Mouse (Mus musculus): ENCODE results near the gene Slco1c1. TPM values are rescaled to one million over a fixed set of nuclear protein-coding genes. Genes with fewer than 3 reads are reported as not detected.
"Not testable (repeated sequence)": the region's sequence is repeated elsewhere in the genome, so short reads cannot be mapped to it uniquely, and the experiment has no call there.

The Slco1c1 gene
- total RNA-seq, 1 experiment from 2014 or later, result not detected

DNA sequence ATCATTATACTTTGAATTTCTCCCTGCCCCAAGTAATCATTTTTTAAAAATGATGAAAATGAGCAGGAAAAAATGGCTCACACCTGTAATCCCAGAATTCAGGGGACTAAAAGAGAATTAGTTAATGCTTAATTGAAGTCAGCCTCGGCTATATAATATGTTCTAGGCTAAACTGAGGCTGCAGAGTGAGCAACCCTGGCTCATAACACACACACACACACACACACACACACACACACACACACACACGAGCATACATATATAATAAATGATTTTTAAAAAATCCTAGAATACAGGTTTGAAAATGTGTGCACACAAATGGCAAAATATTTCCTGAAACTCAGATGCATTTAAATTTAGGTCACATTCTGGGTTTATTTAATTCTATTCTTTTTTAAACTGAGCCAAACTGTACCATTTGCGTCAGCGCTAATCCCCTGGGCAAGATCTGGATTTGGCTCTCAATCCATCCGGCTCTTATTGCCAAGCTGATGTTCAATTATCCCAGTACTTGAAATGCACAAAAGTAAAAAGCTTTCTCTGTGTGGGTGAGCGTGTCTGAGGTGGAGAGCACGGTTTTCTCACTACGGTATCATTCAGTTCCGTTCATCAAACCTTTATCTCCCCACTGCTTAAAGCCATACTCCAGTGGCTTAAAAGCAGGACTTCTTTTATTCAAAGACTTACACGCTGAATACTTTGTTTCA lies 43.8 kb downstream of the Slco1c1 start:
- ATAC-seq (replicated peaks in 1 of 2; ENCODE audit: insufficient read depth in 1 of 2, low FRiP score in 2 of 2, low TSS enrichment in 1 of 2, low read depth in 1 of 2, poor library complexity in 2 of 2, severe bottlenecking in 2 of 2), result no peak

DNA sequence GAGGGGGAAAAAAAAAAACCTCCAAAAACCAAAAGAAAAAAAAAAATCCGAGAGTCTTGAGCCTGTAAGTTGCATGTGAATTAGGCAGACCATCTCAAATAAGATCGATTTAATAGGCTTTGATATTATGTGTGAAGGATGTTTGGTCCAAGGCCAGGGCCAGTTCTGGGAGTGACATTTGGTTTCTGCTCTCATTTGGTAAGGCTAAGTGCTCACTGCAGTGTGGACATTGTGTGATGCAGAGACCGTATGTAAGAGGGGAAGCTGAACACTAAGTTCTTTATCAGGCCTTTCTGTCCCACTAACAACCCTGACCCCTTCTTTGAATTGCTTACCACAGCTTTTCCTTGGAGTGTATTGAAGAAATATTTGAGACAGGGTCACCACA lies 44.4 kb downstream of the Slco1c1 start:
- ATAC-seq (replicated peaks in 1 of 2; ENCODE audit: insufficient read depth in 1 of 2, low FRiP score in 2 of 2, low TSS enrichment in 1 of 2, low read depth in 1 of 2, poor library complexity in 2 of 2, severe bottlenecking in 2 of 2), result no peak

DNA sequence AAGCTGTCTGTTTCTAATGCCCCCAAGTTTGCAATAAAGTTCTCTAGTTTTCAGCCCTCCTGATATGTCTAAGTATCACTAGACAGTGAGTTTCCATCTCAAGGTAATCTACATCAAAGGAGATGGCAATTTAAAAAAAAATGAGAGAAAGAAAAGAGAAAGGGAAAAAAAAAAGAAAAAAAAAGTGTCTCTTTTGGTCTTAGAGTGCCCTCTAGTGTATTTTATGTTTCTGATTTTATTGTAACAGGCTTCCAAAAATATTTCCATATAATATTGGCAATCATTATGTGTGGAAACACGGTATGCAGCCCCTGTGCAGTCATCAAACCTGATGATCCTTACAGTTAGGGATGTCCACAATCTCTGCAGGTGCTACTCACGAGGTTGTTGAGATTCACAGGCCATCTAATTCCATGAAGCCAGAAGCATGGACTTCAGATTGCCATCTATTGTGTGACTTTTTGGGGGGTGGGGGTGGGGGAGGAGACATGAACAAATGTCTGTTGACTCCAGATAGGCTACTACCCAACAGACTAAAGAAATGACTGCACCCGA lies 52.6 kb downstream of the Slco1c1 start:
- no peak for ATAC-seq (replicated peaks in 1 of 2; ENCODE audit: insufficient read depth in 1 of 2, low FRiP score in 2 of 2, low TSS enrichment in 1 of 2, low read depth in 1 of 2, poor library complexity in 2 of 2, severe bottlenecking in 2 of 2)

DNA sequence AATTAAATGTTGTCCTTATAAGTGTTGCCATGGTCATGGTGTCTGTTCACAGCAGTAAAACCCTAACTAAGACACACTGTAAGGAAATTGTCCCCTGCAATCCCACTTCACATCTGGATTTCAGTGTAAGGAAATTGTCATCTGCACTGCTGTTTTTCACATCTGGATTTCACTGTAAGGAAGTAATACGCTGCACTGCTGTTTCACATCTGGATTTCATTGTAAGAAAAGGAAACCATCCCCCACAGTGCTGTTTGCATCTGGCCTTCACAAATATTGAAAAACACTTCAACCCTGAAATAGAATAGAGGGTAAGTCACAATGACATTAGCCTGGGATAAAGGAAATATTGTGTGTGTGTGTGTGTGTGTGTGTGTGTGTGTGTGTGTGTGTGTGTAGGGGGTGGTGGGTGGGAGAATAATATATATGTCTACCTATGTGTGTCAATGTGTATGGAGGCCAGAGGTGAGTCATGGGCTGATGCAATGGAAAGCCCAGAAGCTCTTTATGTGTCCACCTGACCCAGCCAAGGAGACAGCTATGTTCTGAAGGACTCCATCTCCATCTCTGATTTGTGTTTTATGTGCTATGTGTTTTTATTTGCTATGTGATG lies 60.7 kb downstream of the Slco1c1 start:
- ATAC-seq (replicated peaks in 1 of 2; ENCODE audit: insufficient read depth in 1 of 2, low FRiP score in 2 of 2, low TSS enrichment in 1 of 2, low read depth in 1 of 2, poor library complexity in 2 of 2, severe bottlenecking in 2 of 2), result no peak

DNA sequence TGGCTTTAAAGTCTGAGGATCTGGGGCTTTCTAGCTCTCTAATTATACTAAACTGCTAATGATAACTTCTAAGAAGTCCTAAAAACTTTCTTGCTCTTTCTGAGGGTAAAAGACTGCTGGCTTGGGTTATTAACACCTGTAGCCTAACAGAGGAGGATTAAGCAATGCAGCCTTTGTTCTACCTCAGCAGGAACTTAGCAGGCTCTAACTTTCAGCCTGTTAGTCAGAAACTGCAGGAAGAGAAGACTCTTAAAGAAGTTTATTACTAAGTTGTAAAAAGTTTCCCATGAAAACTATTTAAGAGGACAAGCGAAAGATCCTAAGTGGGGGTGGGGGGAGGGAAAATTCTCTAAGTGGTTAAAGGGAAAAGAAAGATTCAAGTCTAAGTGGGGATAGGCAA lies 65.8 kb downstream of the Slco1c1 start:
- no peak for ATAC-seq (replicated peaks in 1 of 2; ENCODE audit: insufficient read depth in 1 of 2, low FRiP score in 2 of 2, low TSS enrichment in 1 of 2, low read depth in 1 of 2, poor library complexity in 2 of 2, severe bottlenecking in 2 of 2)

DNA sequence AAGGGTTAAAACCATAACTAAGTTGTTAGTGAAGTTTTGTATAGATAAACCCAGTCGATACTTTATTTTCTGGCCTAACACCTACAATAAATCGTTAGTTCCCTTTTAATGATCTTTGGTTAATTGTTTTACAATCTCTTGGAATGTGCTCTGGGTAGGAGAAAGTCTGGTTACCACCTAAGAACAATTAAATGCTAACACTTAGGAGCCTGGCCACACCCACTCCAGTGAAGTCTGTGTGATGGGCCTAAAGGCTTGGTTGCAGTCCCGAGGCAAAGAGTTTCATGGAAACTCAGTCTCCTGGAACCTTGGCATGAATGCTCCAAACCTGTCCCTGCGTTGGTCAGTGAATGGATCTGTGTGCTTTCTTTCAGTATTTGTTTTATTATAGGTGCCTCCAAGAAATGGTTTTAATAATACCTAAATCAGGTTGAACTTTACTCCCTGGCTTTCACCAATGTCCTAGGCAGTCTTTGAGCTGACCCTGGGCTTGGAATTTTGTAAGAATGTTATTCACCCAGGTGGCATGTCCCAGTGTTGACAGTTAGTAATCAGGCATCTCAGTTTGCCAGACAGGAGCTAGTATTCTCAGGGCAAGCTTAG lies 66.5 kb downstream of the Slco1c1 start:
- ATAC-seq (replicated peaks in 1 of 2; ENCODE audit: insufficient read depth in 1 of 2, low FRiP score in 2 of 2, low TSS enrichment in 1 of 2, low read depth in 1 of 2, poor library complexity in 2 of 2, severe bottlenecking in 2 of 2), result not testable (repeated sequence)

DNA sequence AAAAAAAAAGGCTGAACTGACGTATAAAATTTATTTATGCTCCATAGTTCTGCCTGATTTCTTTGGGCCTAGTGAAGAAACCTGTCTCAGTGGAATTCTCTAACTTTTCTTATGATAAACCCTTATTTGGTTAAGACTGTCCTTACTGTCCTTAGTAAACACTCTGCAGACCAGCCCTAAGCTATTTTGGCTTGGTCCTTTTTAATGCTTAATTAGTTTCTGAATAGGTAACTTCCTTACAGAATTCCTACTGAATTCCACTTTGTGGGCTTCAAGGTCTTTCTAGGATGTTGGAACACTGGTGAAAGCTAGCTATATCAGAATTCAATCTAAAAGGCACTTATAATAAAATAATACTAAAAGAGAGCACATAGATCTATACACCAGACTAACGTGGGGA lies 71.9 kb downstream of the Slco1c1 start:
- no peak for ATAC-seq (replicated peaks in 1 of 2; ENCODE audit: insufficient read depth in 1 of 2, low FRiP score in 2 of 2, low TSS enrichment in 1 of 2, low read depth in 1 of 2, poor library complexity in 2 of 2, severe bottlenecking in 2 of 2)

DNA sequence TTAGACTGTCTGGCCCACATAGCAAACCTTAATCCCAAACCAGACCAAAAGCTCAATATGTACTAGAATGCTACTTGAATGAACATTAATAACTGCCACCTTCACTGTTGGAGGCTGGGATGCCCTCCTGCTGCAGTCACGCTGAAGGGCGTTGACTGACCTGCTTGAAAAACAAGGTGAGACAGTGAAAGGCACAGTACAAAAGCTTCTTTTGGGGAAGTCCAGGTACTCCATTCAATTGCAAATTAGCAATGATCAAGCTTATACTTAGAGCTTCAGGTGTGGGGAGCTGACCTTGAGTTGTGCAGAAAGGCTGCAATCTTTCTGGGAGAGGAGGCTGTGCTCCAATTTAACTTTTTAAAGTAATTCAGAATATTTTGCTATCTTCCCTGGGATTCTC lies 72.9 kb downstream of the Slco1c1 start:
- ATAC-seq (replicated peaks in 1 of 2; ENCODE audit: insufficient read depth in 1 of 2, low FRiP score in 2 of 2, low TSS enrichment in 1 of 2, low read depth in 1 of 2, poor library complexity in 2 of 2, severe bottlenecking in 2 of 2), result no peak

DNA sequence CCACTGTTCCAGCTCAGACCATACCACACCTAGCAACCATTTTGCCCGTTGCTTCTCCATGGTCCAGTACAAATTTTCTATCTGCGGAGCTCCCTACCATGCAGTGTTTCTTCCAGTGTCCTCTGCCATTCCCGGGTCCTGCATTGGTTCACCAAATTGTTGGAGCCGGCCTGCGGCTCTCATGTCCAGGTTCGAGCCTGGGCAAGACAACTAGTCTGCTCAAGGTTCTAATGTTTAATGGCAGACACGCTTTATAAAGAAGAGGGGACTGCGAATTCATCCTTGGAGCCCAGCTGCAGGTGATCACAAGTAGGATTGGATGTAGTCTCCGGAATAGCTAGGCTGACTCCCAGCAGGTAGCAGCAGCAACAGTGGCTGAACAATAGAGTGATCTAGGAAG lies 76.8 kb downstream of the Slco1c1 start:
- no peak for ATAC-seq (replicated peaks in 1 of 2; ENCODE audit: insufficient read depth in 1 of 2, low FRiP score in 2 of 2, low TSS enrichment in 1 of 2, low read depth in 1 of 2, poor library complexity in 2 of 2, severe bottlenecking in 2 of 2)

DNA sequence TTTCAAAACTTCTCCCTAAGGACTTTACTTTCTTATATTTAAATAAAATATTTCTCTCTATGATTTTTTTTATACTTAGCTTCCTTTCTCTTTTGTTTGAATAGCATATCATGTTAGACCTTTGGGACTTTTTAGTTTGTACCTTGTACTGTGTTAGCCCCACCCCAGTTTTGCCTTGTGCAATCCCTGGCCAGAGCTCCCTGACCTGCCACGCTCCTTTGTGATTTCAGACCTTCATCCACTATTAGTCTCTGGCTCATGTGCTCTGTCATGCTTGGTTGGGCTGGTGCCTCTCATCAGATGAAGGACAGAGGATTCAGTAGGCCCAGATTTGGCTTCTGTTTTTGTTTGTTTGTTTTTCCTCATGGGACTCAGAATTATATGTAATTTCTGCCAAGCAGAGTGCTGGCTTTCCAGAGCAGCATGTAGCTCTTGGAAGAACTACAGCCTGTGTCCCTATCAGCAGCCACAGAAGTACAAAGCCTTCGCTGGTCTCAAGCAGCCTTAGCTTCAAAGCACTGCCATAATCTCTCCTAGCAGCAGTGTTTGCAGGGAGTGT lies 86.6 kb downstream of the Slco1c1 start:
- no peak for ATAC-seq (replicated peaks in 1 of 2; ENCODE audit: insufficient read depth in 1 of 2, low FRiP score in 2 of 2, low TSS enrichment in 1 of 2, low read depth in 1 of 2, poor library complexity in 2 of 2, severe bottlenecking in 2 of 2)

DNA sequence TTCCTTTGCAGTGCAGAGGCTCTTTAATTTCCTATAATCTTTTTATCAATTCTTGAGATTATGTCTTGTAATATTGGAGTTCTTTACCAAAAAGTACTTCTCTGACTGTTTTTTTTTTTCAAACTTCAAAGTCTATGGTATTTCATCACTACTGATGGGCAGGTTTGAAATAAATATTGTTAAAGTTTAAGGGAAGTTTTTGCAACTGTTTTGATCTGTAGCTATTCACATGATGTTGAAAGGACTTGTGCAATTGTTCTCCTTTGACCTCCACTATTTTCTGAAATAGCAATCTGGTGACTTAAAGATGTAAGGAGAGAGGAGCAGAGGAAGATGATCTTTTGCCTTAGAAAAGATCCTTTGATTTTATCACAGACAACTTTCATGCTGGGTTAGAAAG lies 89.8 kb downstream of the Slco1c1 start:
- ATAC-seq (replicated peaks in 1 of 2; ENCODE audit: insufficient read depth in 1 of 2, low FRiP score in 2 of 2, low TSS enrichment in 1 of 2, low read depth in 1 of 2, poor library complexity in 2 of 2, severe bottlenecking in 2 of 2), result no peak

DNA sequence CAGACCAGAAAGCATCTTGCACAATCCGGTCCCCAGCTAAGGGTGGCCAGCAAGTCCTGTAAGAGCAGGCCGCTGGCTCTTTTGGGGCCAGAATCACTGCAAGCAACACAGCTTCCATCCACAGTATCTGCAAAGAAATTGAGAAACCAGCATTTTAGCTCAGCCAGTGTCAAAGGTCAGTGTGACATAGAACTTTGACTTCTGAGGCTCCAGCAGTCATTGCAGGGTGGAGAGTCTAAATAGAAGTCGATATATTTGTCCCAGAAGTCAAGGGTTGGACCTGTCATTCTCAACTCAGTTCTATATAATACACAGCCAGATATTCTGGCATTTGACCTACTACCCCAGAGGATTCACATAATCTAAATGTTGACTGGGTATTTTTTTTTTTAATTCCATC lies 91.2 kb downstream of the Slco1c1 start:
- ATAC-seq (replicated peaks in 1 of 2; ENCODE audit: insufficient read depth in 1 of 2, low FRiP score in 2 of 2, low TSS enrichment in 1 of 2, low read depth in 1 of 2, poor library complexity in 2 of 2, severe bottlenecking in 2 of 2), result no peak

Other genes starting within 250 kb of the Slco1c1 start
- gene Slco1b2, start 105.2 kb downstream of the Slco1c1 start, total RNA-seq (2017), result not detected in 2 replicates
- gene Gm5724, start 249.4 kb downstream of the Slco1c1 start, total RNA-seq (2017), result not detected in 2 replicates